Mouse (Mus musculus) embryonic facial prominence, embryonic 13.5 days (tissue): Measurements from ENCODE around the gene Stk33. TPM values are rescaled to one million over a fixed set of nuclear protein-coding genes. Genes with fewer than 3 reads are reported as not detected.

Experiments used
- ATAC-seq: fragments of 200-750 bp; cut with Nextera tagmentation; 2 replicates; pipeline ENCODE4 v1.8.0; 2017; ENCODE audit warnings: low read depth; ENCODE audit not compliant: insufficient number of reproducible peaks, insufficient read depth, low FRiP score, low TSS enrichment
- H3K27ac ChIP-seq: fragments of 300-500 bp; sonication (generic); 2 replicates; pipeline ENCODE4 v1.5.1; 2015; ENCODE audit warnings: moderate library complexity, mild to moderate bottlenecking, inconsistent platforms
- H3K27me3 ChIP-seq: fragments of 300-500 bp; sonication (generic); 2 replicates; pipeline ENCODE4 v1.6.1; 2015; ENCODE audit warnings: mild to moderate bottlenecking, inconsistent platforms
- H3K36me3 ChIP-seq: fragments of 300-500 bp; sonication (generic); 2 replicates; pipeline ENCODE4 v1.6.1; 2015; ENCODE audit warnings: mild to moderate bottlenecking, inconsistent platforms
- H3K4me1 ChIP-seq: fragments of 300-500 bp; sonication (generic); 2 replicates; pipeline ENCODE4 v1.6.1; 2015; ENCODE audit warnings: inconsistent platforms
- H3K4me2 ChIP-seq: fragments of 300-500 bp; sonication (generic); 2 replicates; pipeline ENCODE4 v1.6.1; 2015; ENCODE audit warnings: moderate library complexity, mild to moderate bottlenecking, inconsistent platforms
- H3K4me3 ChIP-seq: fragments of 300-500 bp; sonication (generic); 2 replicates; pipeline ENCODE4 v1.5.1; 2015; ENCODE audit warnings: mild to moderate bottlenecking, inconsistent platforms
- H3K9ac ChIP-seq: fragments of 300-500 bp; sonication (generic); 2 replicates; pipeline ENCODE4 v1.6.1; 2015; ENCODE audit warnings: mild to moderate bottlenecking, inconsistent platforms
- H3K9me3 ChIP-seq: fragments of 300-500 bp; sonication (generic); 2 replicates; pipeline ENCODE4 v1.6.1; 2016; ENCODE audit warnings: inconsistent platforms
- WGBS: fragments of 180-500 bp; shearing (Covaris S2); methylation state at CpG from one replicate; pipeline ENCODE4 v1.1.7; 2015; ENCODE audit warnings: mixed read lengths; 5-methylcytosine and 5-hydroxymethylcytosine counted together
- polyA plus RNA-seq: library from polyadenylated mRNA; unstranded; fragments of >200 nt; fragmentation: Nextera tagmentation; extraction: Ambion mirVana; gene quantifications from 2 replicates; pipeline ENCODE4 v1.2.1, GENCODE M21; 2015

The Stk33 gene
- polyA plus RNA-seq, 1 experiment from 2014 or later, result 2.0 TPM

- 83% methylated on average over 8 of the region's 8 CpGs for WGBS
- ATAC-seq, result no peak
- no peaks in the 10 kb centered on the region for H3K27me3 ChIP-seq
Observed at GRCm38 (mm10) chr7:109331722-109332121, 107.2 kb downstream of the Stk33 start.

GRCm38 (mm10) chr7:109328772-109329171 lies 110.1 kb downstream of the Stk33 start:
- H3K36me3 ChIP-seq, result no peaks in the 10 kb centered on the region
- H3K4me3 ChIP-seq, result no peak overlapping the region
- H3K9me3 ChIP-seq, result no peaks in the 10 kb centered on the region
- 58% methylated on average over 3 of the region's 3 CpGs for WGBS
- no peak overlapping the region for H3K4me2 ChIP-seq
- no peak overlapping the region for H3K27ac ChIP-seq
- no peaks in the 10 kb centered on the region for H3K4me1 ChIP-seq
- H3K27me3 ChIP-seq, result no peaks in the 10 kb centered on the region
- no peak overlapping the region for H3K9ac ChIP-seq
- ATAC-seq, result no peak

More at GRCm38 (mm10) chr7:109331722-109332121, 107.2 kb downstream of the Stk33 start:
- H3K4me3 ChIP-seq, result no peak overlapping the region
- H3K36me3 ChIP-seq, result no peaks in the 10 kb centered on the region
- no peak overlapping the region for H3K4me2 ChIP-seq
- H3K27ac ChIP-seq, result no peak overlapping the region
- H3K4me1 ChIP-seq, result no peaks in the 10 kb centered on the region
- no peaks in the 10 kb centered on the region for H3K9me3 ChIP-seq
- no peak overlapping the region for H3K9ac ChIP-seq

GRCm38 (mm10) chr7:109326813-109327212 lies 112.1 kb downstream of the Stk33 start:
- Histone ChIP-seq H3K4me3 (no peak overlapping the region), H3K27me3 (no peaks in the 10 kb centered on the region), H3K4me1 (no peaks in the 10 kb centered on the region), H3K9ac (no peak overlapping the region), H3K36me3 (no peaks in the 10 kb centered on the region), H3K9me3 (no peaks in the 10 kb centered on the region), H3K27ac (no peak overlapping the region), H3K4me2 (no peak overlapping the region)
- no peak for ATAC-seq
- WGBS, result 70% methylated on average over 4 of the region's 4 CpGs

- H3K36me3 ChIP-seq, result no peaks in the 10 kb centered on the region
- no peak overlapping the region for H3K4me2 ChIP-seq
- H3K9me3 ChIP-seq, result no peaks in the 10 kb centered on the region
- no peak overlapping the region for H3K9ac ChIP-seq
- no peak overlapping the region for H3K27ac ChIP-seq
- no peak overlapping the region for H3K4me3 ChIP-seq
- 88% methylated on average over 3 of the region's 3 CpGs for WGBS
- no peak for ATAC-seq
- H3K4me1 ChIP-seq, result no peaks in the 10 kb centered on the region
- no peaks in the 10 kb centered on the region for H3K27me3 ChIP-seq
Observed at GRCm38 (mm10) chr7:109325731-109326130, 113.2 kb downstream of the Stk33 start.

GRCm38 (mm10) chr7:109325169-109325568 lies 113.7 kb downstream of the Stk33 start:
- 85% methylated on average over 9 of the region's 9 CpGs for WGBS
- no peaks in the 10 kb centered on the region for H3K27me3 ChIP-seq
- H3K9ac ChIP-seq, result no peak overlapping the region
- H3K4me1 ChIP-seq, result no peaks in the 10 kb centered on the region
- no peak overlapping the region for H3K4me3 ChIP-seq
- H3K9me3 ChIP-seq, result no peaks in the 10 kb centered on the region
- no peak overlapping the region for H3K27ac ChIP-seq
- H3K36me3 ChIP-seq, result no peaks in the 10 kb centered on the region
- no peak overlapping the region for H3K4me2 ChIP-seq
- no peak for ATAC-seq

- 94% methylated on average over 2 of the region's 2 CpGs for WGBS
- no peak for ATAC-seq
- no peaks in the 10 kb centered on the region for H3K4me1 ChIP-seq
Observed at GRCm38 (mm10) chr7:109309506-109309905, 129.4 kb downstream of the Stk33 start.

GRCm38 (mm10) chr7:109295807-109296206 lies 143.1 kb downstream of the Stk33 start:
- Histone ChIP-seq H3K36me3 (no peaks in the 10 kb centered on the region), H3K4me3 (no peak overlapping the region), H3K4me1 (no peaks in the 10 kb centered on the region), H3K27me3 (no peaks in the 10 kb centered on the region), H3K9me3 (no peaks in the 10 kb centered on the region), H3K9ac (no peak overlapping the region), H3K4me2 (no peak overlapping the region), H3K27ac (no peak overlapping the region)
- 86% methylated on average over 3 of the region's 3 CpGs for WGBS
- 0 out of 2 replicates have a peak, but pooled peaks have one; percentile 52 for ATAC-seq

More at GRCm38 (mm10) chr7:109309506-109309905, 129.4 kb downstream of the Stk33 start:
- H3K9ac ChIP-seq, result no peak overlapping the region
- no peak overlapping the region for H3K27ac ChIP-seq
- H3K36me3 ChIP-seq, result no peaks in the 10 kb centered on the region
- H3K4me3 ChIP-seq, result no peak overlapping the region
- no peaks in the 10 kb centered on the region for H3K9me3 ChIP-seq
- no peak overlapping the region for H3K4me2 ChIP-seq
- no peaks in the 10 kb centered on the region for H3K27me3 ChIP-seq

- H3K9ac ChIP-seq, result no peak overlapping the region
- ATAC-seq, result no peak
- WGBS, result 72% methylated on average over 5 of the region's 5 CpGs
Observed at GRCm38 (mm10) chr7:109295351-109295750, 143.5 kb downstream of the Stk33 start.

GRCm38 (mm10) chr7:109290501-109290900 lies 148.4 kb downstream of the Stk33 start:
- H3K4me1 ChIP-seq, result no peaks in the 10 kb centered on the region
- no peaks in the 10 kb centered on the region for H3K36me3 ChIP-seq
- H3K9me3 ChIP-seq, result no peaks in the 10 kb centered on the region
- H3K4me2 ChIP-seq, result no peak overlapping the region
- H3K27me3 ChIP-seq, result no peaks in the 10 kb centered on the region
- H3K9ac ChIP-seq, result no peak overlapping the region
- WGBS, result 7% methylated on average over 2 of the region's 2 CpGs
- ATAC-seq, result no peak
- no peak overlapping the region for H3K27ac ChIP-seq
- no peak overlapping the region for H3K4me3 ChIP-seq

More at GRCm38 (mm10) chr7:109295351-109295750, 143.5 kb downstream of the Stk33 start:
- H3K4me1 ChIP-seq, result no peaks in the 10 kb centered on the region
- H3K27ac ChIP-seq, result no peak overlapping the region
- no peaks in the 10 kb centered on the region for H3K36me3 ChIP-seq
- H3K27me3 ChIP-seq, result no peaks in the 10 kb centered on the region
- H3K4me3 ChIP-seq, result no peak overlapping the region
- H3K4me2 ChIP-seq, result no peak overlapping the region
- H3K9me3 ChIP-seq, result no peaks in the 10 kb centered on the region

- no peak overlapping the region for H3K4me3 ChIP-seq
- H3K36me3 ChIP-seq, result no peaks in the 10 kb centered on the region
- no peaks in the 10 kb centered on the region; the same call in 1 of the 2 replicates for H3K4me1 ChIP-seq
- no peaks in the 10 kb centered on the region for H3K9me3 ChIP-seq
- H3K27ac ChIP-seq, result no peak overlapping the region
- 73% methylated on average over 6 of the region's 6 CpGs for WGBS
- no peak; the same call in 1 of the 2 replicates for ATAC-seq
- no peaks in the 10 kb centered on the region for H3K27me3 ChIP-seq
- no peak overlapping the region for H3K4me2 ChIP-seq
- no peak overlapping the region for H3K9ac ChIP-seq
Observed at GRCm38 (mm10) chr7:109289106-109289505, 149.8 kb downstream of the Stk33 start.

GRCm38 (mm10) chr7:109282106-109282505 lies 156.8 kb downstream of the Stk33 start:
- Histone ChIP-seq H3K36me3 (no peaks in the 10 kb centered on the region), H3K9ac (no peak overlapping the region), H3K27ac (no peak overlapping the region), H3K4me3 (no peak overlapping the region), H3K4me2 (no peak overlapping the region), H3K4me1 (peaks cover 4% of the 10 kb centered on the region), H3K27me3 (no peaks in the 10 kb centered on the region), H3K9me3 (no peaks in the 10 kb centered on the region)
- no peak for ATAC-seq
- 83% methylated on average over 4 of the region's 4 CpGs for WGBS

- ATAC-seq, result no peak
Observed at GRCm38 (mm10) chr7:109276622-109277021, 162.3 kb downstream of the Stk33 start.

More at GRCm38 (mm10) chr7:109276622-109277021, 162.3 kb downstream of the Stk33 start:
- 71% methylated on average over 3 of the region's 3 CpGs for WGBS
- no peak overlapping the region for H3K9ac ChIP-seq
- H3K4me3 ChIP-seq, result no peak overlapping the region
- no peaks in the 10 kb centered on the region for H3K36me3 ChIP-seq
- H3K27me3 ChIP-seq, result no peaks in the 10 kb centered on the region
- no peak overlapping the region for H3K27ac ChIP-seq
- H3K4me2 ChIP-seq, result no peak overlapping the region
- H3K4me1 ChIP-seq, result peaks cover 23% of the 10 kb centered on the region
- H3K9me3 ChIP-seq, result no peaks in the 10 kb centered on the region
